Comparison of ENCODE assay signal across 9 mouse cellular contexts in the genomic region with DNA sequence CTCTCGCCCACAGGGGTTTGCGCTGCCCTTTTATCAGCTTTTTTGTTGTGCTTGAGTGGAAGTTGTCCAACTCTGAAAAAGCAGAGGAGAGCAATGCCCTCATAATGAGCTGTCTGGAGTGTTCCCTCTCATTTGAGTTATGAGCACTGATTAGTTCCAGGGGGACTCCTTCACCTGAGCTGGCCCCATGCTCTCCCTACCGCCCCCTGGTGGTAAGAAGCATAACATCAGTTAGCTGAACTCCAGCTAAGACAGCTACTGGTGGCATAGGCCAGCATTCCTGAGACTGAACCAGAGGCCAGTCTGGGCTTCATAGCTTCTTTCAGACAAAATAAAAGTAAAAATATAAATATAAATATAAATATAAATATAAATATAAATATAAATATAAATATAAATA.
DNase-seq lines count a peak whose midpoint lies in the region; ATAC-seq and TF ChIP-seq lines count a peak whose summit lies in the region.
"Had no signal": no experiment of that assay in that cellular context is flagged by ENCODE, and none has a peak within 500 bp of the region (broad histone marks: within the 10 kb centered on the region; RNA-seq: fewer than 3 reads in every experiment).

No protein-coding gene starts in this region.

- H3K4me2 ChIP-seq in lung, postnatal 0 days (replicated peaks; ENCODE audit: low read depth, low read length), result no peak overlapping the region
- H3K4me2 ChIP-seq: lung, embryonic 15.5 days had no signal

- ATAC-seq in CD4-positive, CD25-positive, alpha-beta regulatory T cell, adult 4 months, result no peak
- no peak for ATAC-seq in lung, postnatal 0 days
- no peak for ATAC-seq in erythroblast, adult 5-6 weeks (replicated peaks; ENCODE audit: low FRiP score, poor library complexity, severe bottlenecking)

- peak; percentile 60 for TF ChIP-seq CTCF in lung, postnatal 0 days (IDR thresholded peaks at IDR 0.05)

- no peaks in the 10 kb centered on the region for H3K27me3 ChIP-seq in lung, postnatal 0 days (replicated peaks; ENCODE audit: insufficient read depth, low read length)
- H3K27me3 ChIP-seq: lung, embryonic 15.5 days had no signal

- 58% methylated on average over 3 of the region's 3 CpGs for WGBS in lung, postnatal 0 days

- H3K4me3 ChIP-seq in lung, postnatal 0 days (ENCODE audit: low read depth, low read length), result no peak overlapping the region
- H3K4me3 ChIP-seq: lung, embryonic 15.5 days had no signal

- H3K9ac ChIP-seq in lung, postnatal 0 days (replicated peaks; ENCODE audit: low read depth), result no peak overlapping the region
- H3K9ac ChIP-seq: lung, embryonic 15.5 days had no signal

- no peak for TF ChIP-seq EP300 in lung, postnatal 0 days (IDR thresholded peaks at IDR 0.05)

- peak; percentile 22 for DNase-seq in CD4-positive, CD25-positive, alpha-beta regulatory T cell, adult 2 months (ENCODE audit: low read depth, low spot score)
- peak; percentile 22 to 40 for DNase-seq in layer of hippocampus, adult 18-20 months (ENCODE audit: low spot score in 2 of 2)
- DNase-seq in layer of hippocampus, adult 9-11 months, result no peak
- DNase-seq in adrenal gland, adult 18-20 months (ENCODE audit: low spot score in 2 of 2), result peak; percentile 33 to 45
- DNase-seq in embryo, embryonic 9.5 days (ENCODE audit: extremely low spot score), result peak; percentile 31
- DNase-seq in lung, postnatal 0 days (ENCODE audit: low spot score), result no peak

- no peaks in the 10 kb centered on the region for H3K9me3 ChIP-seq in lung, postnatal 0 days (ENCODE audit: low read length)
- H3K9me3 ChIP-seq: lung, embryonic 15.5 days had no signal

- H3K27ac ChIP-seq in lung, postnatal 0 days (ENCODE audit: low read length), result no peak overlapping the region
- H3K27ac ChIP-seq: lung, embryonic 15.5 days had no signal

- H3K36me3 ChIP-seq in lung, postnatal 0 days (ENCODE audit: insufficient read depth, low read length), result no peaks in the 10 kb centered on the region
- H3K36me3 ChIP-seq: lung, embryonic 15.5 days had no signal

- no peaks in the 10 kb centered on the region for H3K4me1 ChIP-seq in lung, postnatal 0 days (ENCODE audit: insufficient read depth, low read depth, low read length)
- H3K4me1 ChIP-seq: lung, embryonic 15.5 days had no signal

Comparison
In these comparisons a context has a peak if more than half of its experiments do, and no peak if none do; other contexts are left out.
1. DNase-seq: peak in CD4-positive, CD25-positive, alpha-beta regulatory T cell, adult 2 months (single experiment), layer of hippocampus, adult 18-20 months (2 of 2), adrenal gland, adult 18-20 months (2 of 2) and embryo, embryonic 9.5 days (single experiment); none in layer of hippocampus, adult 9-11 months (single experiment) and lung, postnatal 0 days (single experiment).